Mouse (Mus musculus) layer of hippocampus, adult 18-20 months (tissue): ENCODE data around the gene Col8a2. TPM values are rescaled to one million over a fixed set of nuclear protein-coding genes. Genes with fewer than 3 reads are reported as not detected.

Source experiments
- DNase-seq, 2 experiments: peaks; one replicate each; pipeline ENCODE4 v3.0.0; 2022; ENCODE audit warnings: low spot score in 2 of 2
- total RNA-seq, 2 experiments: library from RNA; stranded (reverse); gene quantifications; 2 replicates each; pipeline ENCODE4 v1.2.3; 2021

Col8a2 gene
- total RNA-seq, 2 experiments from 2014 or later: 1.7 to 2.3 TPM

GRCm38 (mm10) chr4:126259523-126260160 is 27.0 kb upstream of the Col8a2 start:
- DNase-seq: no peak

DNA sequence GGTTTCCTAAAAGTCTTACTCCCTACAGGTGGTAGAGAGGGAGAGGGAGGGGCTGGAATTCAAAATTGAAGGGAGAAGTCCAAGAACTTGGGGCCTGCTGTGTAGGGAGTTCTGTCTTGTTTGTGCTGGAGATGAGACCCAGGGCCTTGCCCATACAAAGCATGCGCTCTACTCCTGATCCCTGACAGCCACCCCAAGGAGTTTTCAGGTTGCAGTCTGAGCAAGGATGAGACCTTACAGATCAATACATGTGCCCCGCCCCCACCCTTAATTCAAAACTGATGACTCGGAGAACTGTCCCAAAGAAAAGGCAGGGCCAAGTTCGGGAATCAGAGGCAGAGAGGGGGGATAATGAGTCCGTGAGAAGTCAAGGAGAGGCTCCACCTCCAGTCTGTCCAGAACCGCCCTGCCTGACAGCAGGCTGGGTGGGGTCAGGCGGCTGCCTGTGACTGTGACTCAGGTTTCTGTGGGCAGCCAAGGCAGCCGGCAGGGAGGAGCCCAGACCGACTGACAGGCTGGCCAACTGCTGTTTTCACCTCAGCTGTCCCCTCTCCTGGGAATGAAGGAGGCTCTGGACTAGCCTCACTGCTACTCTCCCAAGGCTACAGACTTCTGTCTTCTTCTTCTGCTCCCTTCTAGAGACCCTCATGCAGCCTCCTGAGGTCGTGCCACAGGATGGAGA is 25.9 kb upstream of the Col8a2 start:
- no peak for DNase-seq

DNA sequence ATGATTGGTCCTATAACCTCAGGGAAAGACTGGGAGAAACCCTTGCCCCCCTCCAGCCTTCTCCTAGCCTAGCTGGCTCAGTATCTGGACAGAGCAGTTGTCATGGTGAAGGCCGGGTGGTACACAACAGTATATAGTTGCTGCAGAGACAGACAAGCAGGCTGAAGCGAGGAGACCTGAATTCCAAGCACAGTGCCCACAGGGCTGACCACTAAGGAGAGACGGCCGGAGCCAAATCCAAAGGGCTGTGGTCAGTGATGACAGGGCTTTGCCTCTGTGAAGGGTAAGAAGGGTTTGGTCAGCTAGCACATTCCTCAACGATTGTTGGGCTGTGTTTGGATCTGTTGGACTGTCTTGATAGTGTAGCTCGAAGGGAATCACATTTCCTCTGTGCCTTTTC is 25.3 kb upstream of the Col8a2 start:
- no peak for DNase-seq

GRCm38 (mm10) chr4:126261675-126262074 is 24.9 kb upstream of the Col8a2 start:
- no peak for DNase-seq

DNA sequence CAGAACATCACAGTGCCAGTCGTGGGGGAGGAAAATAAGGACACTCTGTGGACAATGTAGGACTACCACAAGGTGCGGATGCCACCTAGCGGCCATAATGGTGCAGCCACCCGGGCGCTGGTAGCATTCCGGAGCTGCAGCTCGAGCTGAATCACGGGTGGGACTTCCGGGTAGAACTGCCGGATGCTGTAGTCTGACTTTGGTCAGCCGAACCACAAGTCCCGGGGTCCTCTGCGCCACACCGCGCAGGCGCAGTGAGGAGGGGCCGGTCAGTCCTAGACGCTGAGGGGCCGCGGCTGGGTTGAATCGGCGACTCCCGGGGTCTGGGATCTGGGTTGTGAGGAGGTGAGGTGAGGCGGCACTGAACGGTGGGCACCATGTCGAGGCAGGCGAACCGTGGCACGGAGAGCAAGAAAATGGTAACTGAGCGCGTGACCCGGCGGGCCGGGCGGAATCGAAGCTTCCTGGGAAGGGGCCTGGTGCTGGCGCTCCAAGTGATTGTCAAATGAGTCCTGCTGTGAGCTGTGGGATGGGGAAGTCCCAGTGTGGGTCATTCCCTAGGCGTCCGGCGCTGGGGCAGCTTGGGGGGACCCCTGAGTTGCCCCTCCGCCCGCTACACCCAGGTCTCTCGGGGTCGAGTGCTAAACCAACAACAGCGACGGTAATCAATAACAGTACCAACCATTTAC is 24.3 kb upstream of the Col8a2 start, which contains the start of gene Trappc3:
Trappc3 (plus strand) TSS at position 207 of the 689 bp plus-strand sequence.
- peak; percentile 99 to 100 for DNase-seq

- DNase-seq: no peak
Observed at GRCm38 (mm10) chr4:126269292-126269691, 17.3 kb upstream of the Col8a2 start.

DNA sequence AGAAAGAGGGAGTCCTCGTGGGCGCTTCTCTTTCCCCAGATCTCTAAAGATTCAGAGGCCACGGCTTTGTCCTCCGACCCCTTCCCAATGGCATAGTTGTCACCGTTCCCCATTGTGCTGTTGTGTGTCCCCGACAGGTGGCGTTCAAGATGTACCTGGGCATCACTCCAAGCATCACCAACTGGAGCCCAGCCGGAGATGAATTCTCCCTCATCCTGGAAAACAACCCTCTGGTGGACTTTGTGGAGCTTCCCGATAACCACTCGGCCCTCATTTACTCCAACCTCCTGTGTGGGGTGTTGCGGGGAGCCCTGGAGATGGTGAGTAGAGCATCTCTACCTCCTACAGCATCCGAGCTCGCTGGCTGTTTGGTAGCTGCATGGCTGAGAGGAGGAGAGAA is 12.8 kb upstream of the Col8a2 start:
- peak in 1 of 2 experiments; percentile 78 for DNase-seq

- no peak for DNase-seq
Observed at GRCm38 (mm10) chr4:126275081-126275480, 11.5 kb upstream of the Col8a2 start.

DNA sequence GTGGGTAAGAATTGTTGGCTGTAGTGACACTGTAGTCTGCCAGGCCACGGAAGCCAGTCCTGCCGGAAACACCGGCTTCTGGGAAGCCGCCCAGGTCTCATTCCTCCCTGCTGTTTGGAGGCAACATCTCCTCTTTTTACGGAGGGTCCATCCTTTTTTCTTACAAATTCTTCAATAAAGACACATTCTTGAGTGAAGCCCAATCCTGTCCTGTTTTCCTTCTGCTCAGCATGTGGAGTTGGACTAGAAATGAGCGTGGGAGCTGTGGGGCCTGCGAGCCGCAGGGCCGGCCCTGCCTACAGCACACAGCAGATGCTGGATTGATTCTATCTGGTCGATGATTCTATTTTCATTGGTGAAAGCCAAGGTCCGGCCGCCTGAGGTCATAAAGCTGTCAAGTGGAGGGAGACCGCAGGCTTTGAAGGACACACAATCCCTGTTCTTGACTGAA is 10.9 kb upstream of the Col8a2 start:
- DNase-seq: no peak

DNA sequence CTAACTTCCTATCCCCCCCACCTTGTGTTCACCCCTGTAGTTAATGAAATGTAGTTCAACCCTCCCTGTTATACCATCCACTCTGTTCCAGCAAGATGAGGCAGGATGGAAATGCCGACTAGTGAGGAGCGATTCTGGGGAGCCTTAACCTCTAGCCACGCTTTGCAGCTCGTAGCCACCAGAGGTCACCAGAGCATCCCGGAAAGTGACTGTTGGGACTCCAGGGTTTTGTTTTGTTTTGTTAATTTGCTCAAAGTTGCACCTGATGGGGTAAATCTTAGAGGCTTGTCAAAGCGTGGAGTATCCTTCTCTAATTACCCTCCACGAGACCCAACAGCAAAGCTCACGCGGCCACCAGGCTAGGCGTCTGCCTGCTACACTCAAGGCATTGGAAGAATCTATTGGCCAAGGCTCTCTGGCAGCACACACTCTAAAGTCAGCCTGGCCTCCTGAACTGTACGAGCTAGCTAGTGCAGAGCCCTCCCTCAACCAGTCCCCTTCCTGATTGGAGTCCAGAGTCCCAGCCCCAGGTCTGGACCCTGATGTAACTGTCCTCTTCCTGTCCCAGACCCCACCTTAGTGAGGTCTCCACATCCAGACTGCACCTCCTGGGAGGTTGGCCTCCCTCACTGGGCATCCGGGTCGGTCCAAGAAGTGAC is 8.6 kb upstream of the Col8a2 start:
- DNase-seq: no peak

DNA sequence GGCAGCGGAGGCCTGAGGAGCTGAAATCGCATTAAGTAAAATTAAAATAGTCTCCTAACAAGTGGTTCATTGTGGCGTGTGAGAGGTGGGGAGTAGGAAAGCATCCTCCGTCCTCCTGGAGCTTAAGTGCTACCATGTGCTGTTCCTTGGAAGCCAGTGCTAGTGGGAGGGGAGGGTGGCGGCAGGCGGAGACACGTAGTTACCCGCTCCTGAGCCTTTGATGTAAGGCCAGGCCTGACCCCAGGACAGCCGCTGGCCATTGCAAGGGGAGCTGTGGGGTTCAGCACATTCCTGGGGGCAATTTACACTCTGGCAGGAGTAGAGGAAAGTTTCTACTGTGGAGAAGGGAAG is 8.1 kb upstream of the Col8a2 start:
- no peak for DNase-seq

DNA sequence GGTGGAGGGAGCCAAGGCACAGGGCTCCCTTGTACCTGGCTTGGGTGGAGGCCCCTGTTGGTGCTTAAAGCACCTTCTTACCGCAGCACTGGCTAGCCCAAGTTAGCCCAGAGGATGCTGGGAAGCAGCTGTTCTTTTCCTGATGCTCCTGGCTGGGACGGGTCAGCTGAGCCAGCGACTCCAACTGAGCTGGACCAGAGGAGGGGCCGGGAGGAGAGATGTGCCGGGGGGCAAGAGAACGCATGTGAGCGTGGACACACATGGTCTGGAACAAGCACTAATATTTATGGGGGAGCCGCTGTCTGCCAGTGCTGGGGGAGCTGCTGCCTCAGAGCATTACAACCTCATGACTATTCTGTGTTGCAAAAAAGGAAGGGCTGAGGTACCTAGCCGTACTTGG is 7.6 kb upstream of the Col8a2 start:
- no peak for DNase-seq

DNA sequence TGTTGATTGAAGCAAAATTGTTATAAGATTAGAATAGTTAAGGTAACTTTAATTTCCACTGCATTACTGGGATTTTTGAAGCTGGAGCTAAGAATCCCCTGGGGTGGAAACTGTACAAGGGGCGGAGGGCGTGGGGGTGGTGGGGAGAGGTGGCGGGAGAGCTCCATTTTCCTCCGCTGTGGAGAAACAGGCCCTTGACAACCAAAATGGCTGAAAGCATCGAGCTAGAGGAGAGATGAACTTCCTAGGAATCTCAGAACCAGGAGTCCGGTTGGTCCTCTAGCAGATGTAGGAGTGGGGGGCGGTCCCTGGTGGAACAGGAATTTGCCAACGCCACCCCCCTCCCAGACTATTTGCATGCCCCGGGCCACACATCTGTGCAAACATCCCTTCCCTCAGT is 4.9 kb upstream of the Col8a2 start:
- no peak for DNase-seq

DNA sequence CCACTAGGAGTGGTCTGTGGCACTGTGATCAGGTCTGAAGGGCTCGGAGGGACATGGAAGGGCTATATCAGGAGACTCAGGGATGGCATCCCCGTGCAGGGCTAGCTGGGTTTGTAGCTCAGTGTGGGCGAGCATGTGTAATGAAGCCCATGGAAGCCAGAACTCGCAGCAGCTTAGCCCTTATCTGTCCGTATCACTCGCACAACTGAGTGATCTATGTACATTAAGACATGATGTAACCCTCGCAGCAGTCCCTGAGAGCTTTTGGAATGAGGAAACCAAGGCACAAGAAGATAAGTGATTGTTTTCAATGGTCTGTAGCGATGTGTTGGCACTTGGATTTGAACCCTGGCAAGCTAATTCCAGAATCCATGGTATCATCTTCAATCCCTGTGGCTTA is 3.0 kb upstream of the Col8a2 start:
- no peak for DNase-seq

DNA sequence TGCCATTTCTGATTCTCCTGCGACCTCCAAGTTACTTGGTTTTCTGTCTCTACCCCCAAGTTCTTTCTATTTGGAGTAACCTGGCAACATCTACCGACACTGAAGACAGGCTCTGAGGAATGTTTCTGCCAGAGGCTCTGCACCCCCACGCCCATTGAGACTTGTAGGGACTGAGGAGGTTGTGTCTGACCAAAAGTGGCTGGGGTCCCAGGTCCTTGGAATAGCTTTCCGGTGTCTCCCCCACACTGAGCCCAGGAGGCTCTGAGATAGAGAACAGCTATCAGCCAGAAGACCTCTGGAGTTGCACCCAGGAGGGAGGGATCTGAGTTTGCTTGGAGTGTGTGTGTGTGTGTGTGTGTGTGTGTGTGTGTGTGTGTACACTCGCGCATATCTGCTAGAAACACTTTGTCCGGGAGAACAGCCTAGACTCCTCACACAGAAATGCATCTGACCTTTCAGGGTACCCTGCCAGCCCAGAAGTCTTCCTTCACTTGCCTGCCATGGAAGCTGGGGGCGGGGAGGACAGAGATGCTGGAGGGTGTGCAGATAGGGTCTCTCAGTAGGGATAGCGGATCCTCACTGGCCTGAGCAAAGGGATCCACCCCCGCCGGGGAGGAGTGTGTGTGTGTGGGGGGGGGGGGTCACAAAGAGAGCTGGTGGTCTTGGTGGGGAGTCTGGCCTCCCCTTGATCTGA is 856 bp downstream of the Col8a2 start:
- DNase-seq: no peak

- DNase-seq: no peak
Observed at GRCm38 (mm10) chr4:126288085-126288666, 1.6 kb downstream of the Col8a2 start.

- DNase-seq: no peak
Observed at GRCm38 (mm10) chr4:126290314-126290713, 3.7 kb downstream of the Col8a2 start.

DNA sequence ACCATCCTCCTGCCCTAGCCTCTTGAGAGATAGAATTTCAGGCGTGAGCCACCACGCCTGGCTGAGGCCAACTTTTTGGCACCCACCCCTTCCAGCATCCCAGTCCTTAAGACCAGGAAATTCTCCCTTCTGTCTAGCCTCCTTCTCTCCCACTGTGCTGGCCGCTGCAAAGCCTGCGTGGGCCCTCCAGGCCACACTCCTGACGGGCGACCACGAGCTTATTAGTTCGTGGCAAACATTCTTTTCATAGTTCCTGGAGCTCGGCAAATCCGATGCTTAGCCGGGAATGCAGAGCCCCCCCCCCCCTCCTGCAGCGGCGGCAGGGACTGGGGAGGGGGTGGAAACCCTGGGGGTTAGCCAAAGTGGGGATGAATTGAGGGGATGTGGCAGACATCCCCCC is 4.6 kb downstream of the Col8a2 start:
- DNase-seq: no peak

DNA sequence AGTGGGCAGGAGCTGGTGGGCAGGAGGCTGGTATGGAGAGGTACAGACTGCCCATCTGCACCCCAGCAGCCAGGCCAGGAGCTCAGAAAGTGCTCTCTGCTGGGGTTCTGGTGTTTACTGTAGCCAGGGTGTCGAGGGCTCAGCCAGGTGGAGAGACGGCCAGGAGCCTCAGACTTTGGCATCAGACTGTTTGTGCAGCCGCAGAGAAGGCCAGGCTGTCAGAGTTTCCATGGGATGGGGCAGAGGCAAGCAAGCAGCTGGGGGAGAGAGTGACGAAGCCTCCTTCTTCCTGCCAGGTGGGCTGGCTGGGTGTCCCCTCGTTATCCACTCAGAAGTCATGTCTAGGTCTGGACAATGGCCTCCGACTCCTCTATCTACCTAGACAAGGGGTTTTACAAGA is 8.6 kb downstream of the Col8a2 start:
- DNase-seq: no peak

GRCm38 (mm10) chr4:126295937-126296336 is 9.3 kb downstream of the Col8a2 start:
- DNase-seq: no peak

- no peak for DNase-seq
Observed at GRCm38 (mm10) chr4:126296617-126297101, 10.1 kb downstream of the Col8a2 start.
